Mouse (Mus musculus): Measurements from ENCODE around the gene Hoxb5.

Hoxb5 gene

DNA sequence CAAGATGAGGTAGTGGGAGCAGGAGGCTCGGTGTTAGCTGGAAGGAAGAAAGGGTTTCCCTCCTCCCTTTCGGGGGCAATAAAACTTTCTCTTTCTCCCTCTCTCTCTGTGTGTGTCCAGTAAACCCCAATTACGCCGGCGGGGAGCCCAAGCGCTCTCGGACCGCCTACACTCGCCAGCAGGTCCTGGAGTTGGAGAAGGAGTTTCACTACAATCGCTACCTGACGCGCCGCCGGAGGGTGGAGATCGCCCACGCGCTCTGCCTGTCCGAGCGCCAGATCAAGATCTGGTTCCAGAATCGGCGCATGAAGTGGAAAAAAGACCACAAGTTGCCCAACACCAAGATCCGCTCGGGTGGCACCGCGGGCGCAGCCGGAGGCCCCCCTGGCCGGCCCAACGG lies 16.8 kb downstream of the Hoxb5 start:
- peak; percentile 80 for DNase-seq

- DNase-seq: no peak
These were observed 17.6 kb downstream of the Hoxb5 start for GRCm38 (mm10) chr11:96320688-96321087.

DNA sequence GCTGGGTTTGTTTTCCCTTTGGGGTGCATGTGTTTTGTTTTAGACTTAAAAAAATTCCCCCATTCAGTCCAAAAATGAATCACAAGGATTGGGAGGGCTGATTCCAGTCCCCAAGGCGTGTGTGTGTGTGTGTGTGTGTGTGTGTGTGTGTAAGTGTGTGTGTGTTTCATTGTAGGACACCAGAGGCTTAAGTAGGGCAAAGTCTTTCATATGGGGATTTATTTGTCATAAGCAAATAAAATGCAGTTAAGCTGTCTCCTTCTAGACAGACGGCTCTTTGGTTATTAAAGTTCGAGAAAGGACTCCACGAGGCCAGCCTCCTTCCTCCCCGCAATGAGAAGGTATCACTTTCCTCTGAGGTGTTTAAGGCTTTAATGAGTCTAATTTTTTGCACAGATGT lies 18.7 kb downstream of the Hoxb5 start:
- no peak for DNase-seq

DNA sequence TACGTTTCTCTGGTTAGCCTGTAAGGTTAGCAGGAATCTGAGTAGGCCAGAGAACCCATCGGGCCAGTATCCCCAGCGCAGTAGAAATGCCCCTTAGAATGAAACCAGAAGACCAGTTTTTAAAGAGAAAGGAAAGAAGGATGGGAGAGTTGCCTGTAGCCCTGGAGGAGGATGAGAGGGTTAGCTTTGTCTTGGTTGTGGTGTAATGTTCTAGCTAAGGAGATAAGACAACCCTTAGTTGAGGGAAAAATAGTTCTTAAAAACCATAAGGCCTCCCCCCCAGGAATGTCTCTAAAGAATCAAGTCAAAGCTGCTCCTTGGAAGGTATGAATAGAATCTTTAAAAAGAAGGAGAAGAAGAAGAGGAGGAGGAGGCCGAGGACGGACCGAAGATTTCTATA lies 19.6 kb downstream of the Hoxb5 start:
- no peak for DNase-seq

GRCm38 (mm10) chr11:96323154-96323553 lies 20.0 kb downstream of the Hoxb5 start, which contains the start of gene Hoxb3:
Gene Hoxb3 (plus strand): TSS chr11:96323326.
- no peak for DNase-seq

GRCm38 (mm10) chr11:96324125-96324524 lies 21.0 kb downstream of the Hoxb5 start:
- no peak for DNase-seq

DNA sequence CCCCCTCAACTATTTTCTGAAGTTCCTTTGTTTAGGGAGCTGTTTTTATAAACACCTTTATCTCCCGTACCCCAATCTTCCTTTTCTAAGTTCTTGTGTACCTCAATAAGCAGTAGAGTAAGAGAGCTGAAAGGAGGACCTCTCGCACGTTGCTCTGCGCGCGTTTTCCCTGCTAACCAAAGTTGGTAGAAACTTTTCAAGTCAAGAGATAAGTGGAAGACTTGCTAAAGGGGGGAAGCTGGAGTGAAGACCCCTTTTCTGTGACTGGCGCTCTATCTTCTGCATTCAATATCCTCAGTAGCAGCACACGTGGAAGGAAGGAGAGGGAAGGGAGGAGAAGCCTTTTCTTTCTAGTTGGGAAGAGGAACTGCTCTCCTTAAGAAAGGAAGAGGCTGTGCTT lies 21.8 kb downstream of the Hoxb5 start:
- no peak for DNase-seq

GRCm38 (mm10) chr11:96325747-96326212 lies 22.6 kb downstream of the Hoxb5 start:
- peak; percentile 61 for DNase-seq

DNA sequence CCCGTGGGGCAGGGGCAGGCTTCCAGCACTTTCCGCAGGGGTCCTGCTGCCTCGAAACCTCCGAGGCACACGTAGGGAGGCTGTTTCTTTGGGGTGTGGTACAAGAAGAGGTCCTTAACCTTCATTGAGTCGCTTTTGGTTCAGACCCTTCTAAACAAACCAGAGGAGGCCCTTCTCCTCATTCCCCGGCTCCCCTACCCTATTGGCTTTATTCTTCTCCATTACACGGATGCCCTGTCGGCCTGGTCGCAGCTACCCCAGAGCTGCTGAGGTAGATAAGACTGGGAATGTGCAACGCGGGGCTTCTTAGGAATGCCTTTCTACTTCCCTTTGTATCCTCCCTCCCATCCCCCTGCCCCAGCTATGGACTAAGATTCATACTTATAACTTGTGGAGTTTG lies 23.6 kb downstream of the Hoxb5 start:
- DNase-seq: no peak

DNA sequence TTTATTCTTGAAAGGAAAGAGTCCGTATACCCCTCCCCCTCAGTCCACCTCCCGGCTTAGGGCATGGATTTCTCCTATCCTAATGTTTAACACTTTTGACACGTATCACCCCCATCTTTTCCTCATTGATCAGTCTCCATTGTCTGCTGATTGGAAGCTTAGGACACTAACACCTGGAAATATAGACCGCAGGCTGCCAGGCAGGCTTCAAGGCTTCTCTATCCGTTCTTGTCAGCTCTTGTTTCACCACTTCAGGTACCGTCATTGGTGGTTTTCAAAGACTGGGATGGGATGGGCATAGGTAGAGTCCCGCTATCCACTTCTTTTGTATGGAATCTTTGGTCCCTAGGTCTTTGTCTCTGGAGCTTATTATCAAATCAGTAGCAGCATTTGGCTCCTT lies 24.0 kb downstream of the Hoxb5 start:
- no peak for DNase-seq

DNA sequence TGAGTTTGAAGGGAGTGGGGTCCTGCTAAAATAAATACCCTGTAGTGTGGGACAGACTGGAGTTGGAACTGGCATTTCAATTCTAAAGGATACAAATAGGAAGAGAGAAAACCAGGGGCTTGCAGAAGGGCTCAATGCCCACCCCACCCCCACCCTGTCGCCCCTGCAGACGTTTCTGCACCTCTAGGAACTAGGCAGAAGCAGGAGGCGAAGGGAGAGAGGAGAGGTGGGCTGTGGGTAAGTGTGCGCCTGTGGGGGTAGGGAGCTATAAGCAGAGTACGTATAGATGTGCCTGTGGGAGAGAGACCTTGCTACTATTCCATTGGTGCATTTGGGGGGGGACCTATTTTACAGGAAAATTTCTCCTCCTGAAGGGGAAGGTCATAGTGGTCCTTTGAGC lies 24.6 kb downstream of the Hoxb5 start:
- no peak for DNase-seq

- no peak for DNase-seq
These were observed 25.5 kb downstream of the Hoxb5 start for GRCm38 (mm10) chr11:96328605-96329004.

DNA sequence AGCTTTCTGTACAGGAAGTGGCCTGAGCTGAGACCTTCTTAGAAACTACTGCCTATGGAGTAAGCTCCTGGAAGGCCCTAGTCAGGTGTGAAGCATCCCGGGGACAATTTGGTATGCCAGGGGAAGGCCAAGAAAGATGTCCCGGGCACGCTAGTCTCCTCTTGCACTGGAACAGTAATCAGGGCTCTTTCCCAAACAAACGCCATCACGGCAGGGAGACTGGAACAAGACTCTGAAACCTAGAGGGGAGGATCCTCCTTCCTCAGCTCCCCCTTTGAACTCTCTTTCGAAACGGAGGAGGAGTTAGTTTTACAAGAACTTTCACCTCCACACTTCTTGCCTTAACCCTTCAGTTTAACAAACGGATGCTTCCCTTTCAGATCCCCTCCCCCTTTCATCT lies 29.0 kb downstream of the Hoxb5 start:
- no peak for DNase-seq

DNA sequence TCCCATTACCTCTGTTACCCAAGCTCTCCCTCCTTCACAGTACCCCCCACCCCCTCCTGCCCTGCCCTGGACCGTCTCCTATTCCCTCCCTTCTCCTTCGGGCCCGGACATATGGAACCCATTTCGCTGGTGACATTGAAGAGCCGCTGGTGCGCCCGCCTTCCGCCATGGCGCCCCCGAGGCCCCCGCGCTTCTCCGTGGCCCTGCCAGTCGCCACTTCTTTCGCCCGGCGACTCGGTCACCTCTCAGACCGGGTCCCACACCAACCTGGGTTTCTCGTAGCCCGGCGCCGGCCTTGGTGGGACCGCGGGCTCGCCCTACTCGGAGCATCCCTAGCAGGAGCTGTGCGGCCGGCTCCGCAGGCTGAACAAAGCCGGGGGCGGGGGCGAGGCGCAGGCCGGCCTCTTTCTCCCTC lies 29.5 kb downstream of the Hoxb5 start:
- DNase-seq: no peak

- DNase-seq: no peak
These were observed 30.3 kb downstream of the Hoxb5 start for GRCm38 (mm10) chr11:96333241-96334001.

- no peak for DNase-seq
These were observed 30.8 kb downstream of the Hoxb5 start for GRCm38 (mm10) chr11:96334002-96334364.

GRCm38 (mm10) chr11:96334998-96335397 lies 31.9 kb downstream of the Hoxb5 start:
- no peak for DNase-seq

- DNase-seq: no peak
These were observed 33.5 kb downstream of the Hoxb5 start for GRCm38 (mm10) chr11:96336597-96336996.

GRCm38 (mm10) chr11:96337026-96337425 lies 33.9 kb downstream of the Hoxb5 start:
- no peak for DNase-seq

DNA sequence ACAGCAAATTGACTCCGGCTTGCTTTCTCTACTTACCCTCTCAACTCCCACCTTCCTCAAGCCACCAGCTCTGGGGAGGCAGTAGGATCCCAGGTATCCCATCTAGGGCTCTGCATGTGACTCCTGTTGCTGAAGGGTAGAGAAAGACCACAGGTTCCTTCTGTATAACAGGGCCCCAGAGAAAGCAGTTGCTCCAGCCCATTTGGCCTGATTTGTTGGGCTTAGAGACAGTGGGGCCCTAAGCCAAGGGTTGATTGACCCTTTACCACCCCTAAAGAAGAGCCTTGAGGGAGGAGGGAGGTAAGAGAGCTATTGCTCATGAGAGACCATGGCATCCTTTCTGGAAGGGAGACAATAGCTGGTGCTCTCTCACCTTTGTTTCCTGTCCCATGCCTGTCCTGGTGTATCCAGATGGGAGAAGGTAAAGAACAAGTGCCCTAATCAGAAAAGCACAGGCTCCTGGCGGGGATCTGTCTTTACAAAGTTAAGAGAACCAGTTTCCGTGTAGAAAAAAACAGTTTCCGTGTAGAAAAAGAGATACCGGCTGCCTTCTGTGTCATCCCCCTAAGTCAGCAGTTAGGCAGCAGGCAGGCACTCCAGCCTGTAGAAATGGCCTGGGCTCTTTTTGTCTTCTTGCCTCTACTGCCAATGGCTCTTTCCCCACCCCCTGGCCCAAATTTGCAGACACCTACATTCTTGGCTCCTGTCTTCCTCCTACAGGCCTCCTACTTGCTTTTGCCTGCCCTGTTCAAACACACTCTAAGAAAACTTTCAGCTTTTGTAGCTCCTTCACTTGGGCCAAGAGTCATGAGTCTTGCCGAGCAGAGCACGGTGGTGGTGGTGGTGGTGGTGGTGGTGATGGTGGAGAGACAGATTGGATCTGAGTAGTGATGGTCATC lies 36.1 kb downstream of the Hoxb5 start:
- peak; percentile 30 for DNase-seq

- DNase-seq: peak; percentile 78
These were observed 37.7 kb downstream of the Hoxb5 start for GRCm38 (mm10) chr11:96340698-96341365.

- peak; percentile 84 for DNase-seq
These were observed 38.8 kb downstream of the Hoxb5 start for GRCm38 (mm10) chr11:96341701-96342575.

All from kidney, postnatal 10 days (tissue).